Comparison of ENCODE assay signal across 8 mouse cellular contexts in the genomic region with DNA sequence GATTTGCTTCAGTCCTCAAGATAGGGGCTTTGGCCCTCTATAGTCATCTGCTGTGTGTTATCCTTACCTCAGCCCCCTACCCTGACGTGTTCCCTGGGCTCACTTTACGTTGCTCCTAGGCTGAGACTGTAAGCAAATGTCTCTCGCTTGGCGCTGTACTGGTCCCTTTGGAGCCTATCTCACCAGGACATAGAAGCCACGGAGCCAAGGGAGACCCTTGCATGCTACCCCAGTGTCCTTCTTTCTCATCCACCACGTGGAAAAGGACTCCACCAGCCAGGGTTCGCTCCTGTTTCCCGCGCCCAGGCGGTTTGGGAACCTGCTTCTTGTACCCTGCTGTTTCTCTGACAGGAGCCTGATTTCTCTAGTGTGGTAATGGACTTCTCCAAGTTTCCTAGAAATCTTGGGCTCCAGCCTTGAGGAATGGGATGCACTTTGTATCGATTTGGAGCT. TPM values are rescaled to one million over a fixed set of nuclear protein-coding genes. Genes with fewer than 3 reads are reported as not detected.
DNase-seq lines count a peak whose midpoint lies in the region; ATAC-seq and TF ChIP-seq lines count a peak whose summit lies in the region.

No protein-coding gene starts in this region.

- no peak overlapping the region for H3K27ac ChIP-seq in cerebellum, adult 2 months (ENCODE audit: insufficient read depth, low read length)
- no peak overlapping the region for H3K27ac ChIP-seq in forebrain, embryonic 12.5 days
- H3K27ac ChIP-seq in neural tube, embryonic 15.5 days (replicated peaks) = peak overlapping the region; percentile 96

- no peak for TF ChIP-seq CTCF in cerebellum, adult 2 months (IDR thresholded peaks at IDR 0.05; ENCODE audit: borderline replicate concordance, insufficient read depth, low read depth, low read length)
- TF ChIP-seq CTCF in E14TG2a.4 (conservative IDR thresholded peaks at IDR 0.05; ENCODE audit: low read length) = no peak

- H3K9ac ChIP-seq in forebrain, embryonic 12.5 days = peak overlapping the region; percentile 72
- peak overlapping the region; percentile 84 for H3K9ac ChIP-seq in neural tube, embryonic 15.5 days (replicated peaks)

- no peaks in the 10 kb centered on the region for H3K4me1 ChIP-seq in cerebellum, adult 2 months (ENCODE audit: control insufficient read depth, insufficient read depth, low read length)
- H3K4me1 ChIP-seq in E14TG2a.4 (replicated peaks; ENCODE audit: low read depth, low read length) = peaks cover 21% of the 10 kb centered on the region
- H3K4me1 ChIP-seq in forebrain, embryonic 12.5 days = peaks cover 10% of the 10 kb centered on the region
- H3K4me1 ChIP-seq in neural tube, embryonic 15.5 days = peaks cover 16% of the 10 kb centered on the region

- TF ChIP-seq POLR2A in cerebellum, adult 2 months (IDR thresholded peaks at IDR 0.05; ENCODE audit: borderline replicate concordance, insufficient read depth, low read length) = no peak

- H3K9me3 ChIP-seq in E14TG2a.4 (ENCODE audit: low read length) = no peaks in the 10 kb centered on the region
- H3K9me3 ChIP-seq in forebrain, embryonic 12.5 days = no peaks in the 10 kb centered on the region
- no peaks in the 10 kb centered on the region for H3K9me3 ChIP-seq in neural tube, embryonic 15.5 days (replicated peaks)

- intact Hi-C loops in left cerebral cortex, postnatal 4 days (cut with DNase I) = loop anchor here (10.0 kb wide), 1 partner anchor 409 kb away; a partner anchor contains a TSS

- peak overlapping the region; percentile 64 for H3K4me3 ChIP-seq in cerebellum, adult 2 months (replicated peaks; ENCODE audit: insufficient read depth, low read depth, low read length)
- peak overlapping the region; percentile 78 for H3K4me3 ChIP-seq in E14TG2a.4 (replicated peaks; ENCODE audit: low read length)
- peak overlapping the region; percentile 54 for H3K4me3 ChIP-seq in forebrain, embryonic 12.5 days (replicated peaks)
- H3K4me3 ChIP-seq in neural tube, embryonic 15.5 days (replicated peaks) = peak overlapping the region; percentile 69

- 7% methylated on average over 11 of the region's 11 CpGs for WGBS in cerebellum, adult 2 months
- WGBS in forebrain, embryonic 12.5 days = 10% methylated on average over 11 of the region's 11 CpGs
- 8% methylated on average over 11 of the region's 11 CpGs for WGBS in neural tube, embryonic 15.5 days

- no peaks in the 10 kb centered on the region for H3K27me3 ChIP-seq in cerebellum, adult 2 months (ENCODE audit: control insufficient read depth, insufficient read depth, low read length)
- H3K27me3 ChIP-seq in E14TG2a.4 (ENCODE audit: insufficient read depth, low read length) = peaks cover 30% of the 10 kb centered on the region
- peaks cover 9% of the 10 kb centered on the region for H3K27me3 ChIP-seq in forebrain, embryonic 12.5 days
- H3K27me3 ChIP-seq in neural tube, embryonic 15.5 days (replicated peaks) = no peaks in the 10 kb centered on the region

- peak overlapping the region; percentile 85 for H3K4me2 ChIP-seq in forebrain, embryonic 12.5 days
- H3K4me2 ChIP-seq in neural tube, embryonic 15.5 days = peak overlapping the region; percentile 72

- no peaks in the 10 kb centered on the region for H3K36me3 ChIP-seq in E14TG2a.4 (ENCODE audit: insufficient read depth, low read length)
- H3K36me3 ChIP-seq in forebrain, embryonic 12.5 days (replicated peaks) = no peaks in the 10 kb centered on the region
- H3K36me3 ChIP-seq in neural tube, embryonic 15.5 days = no peaks in the 10 kb centered on the region

- peak; percentile 39 for ATAC-seq in forebrain, embryonic 12.5 days (ENCODE audit: low FRiP score)
- no peak for ATAC-seq in neural tube, embryonic 15.5 days (ENCODE audit: low FRiP score)

- peak; percentile 17 to 36 for DNase-seq in cerebellum, adult 2 months
- DNase-seq in cerebellum, adult 9-11 months = no peak
- peak; percentile 9 for DNase-seq in left cerebral cortex, postnatal 4 days
- DNase-seq in adrenal gland, adult 18-20 months (ENCODE audit: low spot score in 2 of 2) = no peak
- DNase-seq in lung, postnatal 36 days = no peak

RNA-seq across cellular contexts. Expression of a gene that starts 0.8 kb away (rescaled TPM):
- polyA plus RNA-seq in cerebellum, adult 2 months (2012; rRNA removed) = 8.1 and 9.0 TPM in 2 replicates
- 5.0 and 5.9 TPM in 2 replicates for polyA plus RNA-seq in forebrain, embryonic 12.5 days (2016; fragmentation: Nextera tagmentation; extraction: Ambion mirVana)
- 10 to 100 TPM; 40.3 to 46.3 TPM for total RNA-seq in left cerebral cortex, postnatal 4 days (2021)
- polyA plus RNA-seq in neural tube, embryonic 15.5 days (2015; fragmentation: Nextera tagmentation; extraction: Ambion mirVana) = 34.9 and 43.4 TPM in 2 replicates
- under 1 TPM; 0.19 to 0.23 TPM for total RNA-seq in adrenal gland, adult 18-20 months (2021)

Comparison
In these comparisons a context has a peak if more than half of its experiments do, and no peak if none do; other contexts are left out.
1. DNase-seq: peak in cerebellum, adult 2 months (2 of 2) and left cerebral cortex, postnatal 4 days (single experiment); none in cerebellum, adult 9-11 months (single experiment), adrenal gland, adult 18-20 months (0 of 2) and lung, postnatal 36 days (single experiment).
2. Peak in every context shown above with its lines, with median percentiles within 50 percentile points of each other: H3K4me3 ChIP-seq.